Mouse (Mus musculus) lung, postnatal 0 days (tissue): ENCODE data around the gene Ndufa5. TPM values are rescaled to one million over a fixed set of nuclear protein-coding genes. Genes with fewer than 3 reads are reported as not detected.

Experiments
- ATAC-seq: fragments of 200-750 bp; cut with Nextera tagmentation; 2 replicates; pipeline ENCODE4 v1.8.0; 2017; ENCODE audit warnings: moderate library complexity
- DNase-seq: peaks from one replicate; pipeline ENCODE4 v3.0.0-alpha.2; 2016; ENCODE audit warnings: low spot score
- H3K27ac ChIP-seq: fragments of 300-500 bp; sonication (generic); 2 replicates; pipeline ENCODE4 v1.5.1; 2014; ENCODE audit warnings: antibody characterized with exemption, mild to moderate bottlenecking, low read length, mixed read lengths
- H3K27me3 ChIP-seq: fragments of 300-500 bp; sonication (generic); replicated peaks from 2 replicates; pipeline ENCODE4 v1.6.1; 2014; ENCODE audit warnings: low read length, mixed read lengths; ENCODE audit not compliant: insufficient read depth
- H3K36me3 ChIP-seq: fragments of 300-500 bp; sonication (generic); 2 replicates; pipeline ENCODE4 v1.6.1; 2014; ENCODE audit warnings: low read length, mixed read lengths; ENCODE audit not compliant: insufficient read depth
- H3K4me1 ChIP-seq: fragments of 300-500 bp; sonication (generic); 2 replicates; pipeline ENCODE4 v1.6.1; 2014; ENCODE audit warnings: antibody characterized with exemption, low read depth, low read length, mixed read lengths; ENCODE audit not compliant: insufficient read depth
- H3K4me2 ChIP-seq: fragments of 300-500 bp; sonication (generic); replicated peaks from 2 replicates; pipeline ENCODE4 v1.6.1; 2014; ENCODE audit warnings: low read depth, mild to moderate bottlenecking, low read length, moderate library complexity, mixed read lengths
- H3K4me3 ChIP-seq: fragments of 300-500 bp; sonication (generic); 2 replicates; pipeline ENCODE4 v1.5.1; 2014; ENCODE audit warnings: low read depth, low read length
- H3K9ac ChIP-seq: fragments of 300-500 bp; sonication (generic); replicated peaks from 2 replicates; pipeline ENCODE4 v1.6.1; 2014; ENCODE audit warnings: low read depth, mild to moderate bottlenecking
- H3K9me3 ChIP-seq: fragments of 300-500 bp; sonication (generic); 2 replicates; pipeline ENCODE4 v1.6.1; 2016; ENCODE audit warnings: low read length, mixed read lengths
- CTCF ChIP-seq: IDR thresholded peaks from 2 replicates; pipeline ENCODE4 v1.5.1; 2016; ENCODE audit warnings: antibody characterized with exemption, mild to moderate bottlenecking
- EP300 ChIP-seq: IDR thresholded peaks from 2 replicates; pipeline ENCODE4 v1.6.1; 2016; ENCODE audit warnings: antibody characterized with exemption, mild to moderate bottlenecking, control low read depth
- WGBS: fragments of 180-500 bp; shearing (Covaris S2); extraction: QIAGEN DNeasy Blood & Tissue Kit; methylation state at CpG from one replicate; pipeline ENCODE4 v1.1.7; 2014; 5-methylcytosine and 5-hydroxymethylcytosine counted together
- polyA plus RNA-seq: library from polyadenylated mRNA; unstranded; fragments of >200 nt; fragmentation: Nextera tagmentation; extraction: Ambion mirVana; gene quantifications from 2 replicates; pipeline ENCODE4 v1.2.1, GENCODE M21; 2015

Ndufa5 gene
- 227 and 244 TPM in 2 replicates for polyA plus RNA-seq

GRCm38 (mm10) chr6:24527155-24528063, at the start of gene Ndufa5:
TSS of gene Ndufa5 (minus strand) at chr6:24528013.
- peak within 1 kb of the TSS; percentile 67 for H3K4me3 ChIP-seq
- H3K9ac ChIP-seq: peak within 1 kb of the TSS; percentile 43
- H3K4me1 ChIP-seq: peaks cover 10% of the 10 kb centered on the region; the same call in 1 of the 2 replicates
- no peaks in the 10 kb centered on the region for H3K27me3 ChIP-seq
- H3K36me3 ChIP-seq: 0 out of 2 replicates have a peak, but pooled peaks cover 2% of the 10 kb centered on the region
- H3K27ac ChIP-seq: no peak within 1 kb of the TSS
- ATAC-seq: peak; percentile 99
- TF ChIP-seq EP300 (no peak), CTCF (peak; percentile 17; the same call in 1 of the 2 replicates)
- WGBS: under 1% methylated on average over 53 of the region's 53 CpGs
- peak within 1 kb of the TSS; percentile 72 for H3K4me2 ChIP-seq
- DNase-seq: peak; percentile 98
- H3K9me3 ChIP-seq: no peaks in the 10 kb centered on the region

- H3K4me1 ChIP-seq: no peaks in the 10 kb centered on the region
- H3K27ac ChIP-seq: no peak overlapping the region
- H3K4me3 ChIP-seq: no peak overlapping the region
- H3K9me3 ChIP-seq: no peaks in the 10 kb centered on the region
- DNase-seq (no peak), ATAC-seq (no peak)
- no peak overlapping the region for H3K4me2 ChIP-seq
- no peak for TF ChIP-seq EP300
- no peak for TF ChIP-seq CTCF
- H3K9ac ChIP-seq: no peak overlapping the region
- no peaks in the 10 kb centered on the region for H3K27me3 ChIP-seq
- no peaks in the 10 kb centered on the region for H3K36me3 ChIP-seq
Measured at GRCm38 (mm10) chr6:24573319-24573718, 45.5 kb upstream of the Ndufa5 start.

- no peak overlapping the region for H3K4me2 ChIP-seq
- H3K9me3 ChIP-seq: no peaks in the 10 kb centered on the region
- H3K36me3 ChIP-seq: no peaks in the 10 kb centered on the region
- H3K4me1 ChIP-seq: no peaks in the 10 kb centered on the region
- H3K27ac ChIP-seq: no peak overlapping the region
- no peak for DNase-seq
- no peak overlapping the region for H3K9ac ChIP-seq
- 87% methylated on average over 14 of the region's 14 CpGs for WGBS
- TF ChIP-seq CTCF (no peak), EP300 (no peak)
- no peaks in the 10 kb centered on the region for H3K27me3 ChIP-seq
- no peak overlapping the region for H3K4me3 ChIP-seq
- no peak for ATAC-seq
Measured at GRCm38 (mm10) chr6:24572431-24572830, 44.6 kb upstream of the Ndufa5 start.

GRCm38 (mm10) chr6:24571126-24571525, 43.3 kb upstream of the Ndufa5 start:
- Histone ChIP-seq H3K9ac (no peak overlapping the region), H3K4me1 (no peaks in the 10 kb centered on the region), H3K4me2 (no peak overlapping the region), H3K9me3 (no peaks in the 10 kb centered on the region), H3K4me3 (no peak overlapping the region), H3K27me3 (no peaks in the 10 kb centered on the region), H3K36me3 (no peaks in the 10 kb centered on the region), H3K27ac (no peak overlapping the region)
- WGBS: 42% methylated on average over 6 of the region's 6 CpGs
- DNase-seq (peak; percentile 47), ATAC-seq (peak; percentile 56)
- TF ChIP-seq CTCF: no peak
- TF ChIP-seq EP300: peak; percentile 66

- DNase-seq (no peak), ATAC-seq (no peak)
- Histone ChIP-seq H3K27me3 (no peaks in the 10 kb centered on the region), H3K36me3 (no peaks in the 10 kb centered on the region), H3K9ac (no peak overlapping the region), H3K9me3 (no peaks in the 10 kb centered on the region), H3K4me1 (no peaks in the 10 kb centered on the region), H3K4me3 (no peak overlapping the region), H3K27ac (no peak overlapping the region), H3K4me2 (no peak overlapping the region)
- 60% methylated on average over 11 of the region's 11 CpGs for WGBS
- TF ChIP-seq EP300 (no peak), CTCF (no peak)
Measured at GRCm38 (mm10) chr6:24570278-24570677, 42.5 kb upstream of the Ndufa5 start.

- Histone ChIP-seq H3K9ac (no peak overlapping the region), H3K4me2 (no peak overlapping the region), H3K36me3 (no peaks in the 10 kb centered on the region), H3K4me3 (no peak overlapping the region), H3K27ac (no peak overlapping the region), H3K9me3 (no peaks in the 10 kb centered on the region), H3K27me3 (no peaks in the 10 kb centered on the region), H3K4me1 (no peaks in the 10 kb centered on the region)
- no peak for ATAC-seq
- TF ChIP-seq CTCF: no peak
- TF ChIP-seq EP300: no peak
- WGBS: 85% methylated on average over 1 of the region's 1 CpGs
- no peak for DNase-seq
Measured at GRCm38 (mm10) chr6:24569711-24570110, 41.9 kb upstream of the Ndufa5 start.
